Mouse (Mus musculus): ENCODE data around the gene Irx5.

GRCm38 (mm10) chr8:92312178-92312577 lies 45.2 kb upstream of the Irx5 start:
- no peak for TF ChIP-seq CTCF (IDR thresholded peaks at IDR 0.05; ENCODE audit: low read depth)
- TF ChIP-seq EP300 (IDR thresholded peaks at IDR 0.05; ENCODE audit: low read depth) = no peak

Data from liver, embryonic 14.5 days (tissue).